Mouse (Mus musculus) limb, embryonic 14.5 days (tissue): ENCODE results near the gene Slc18a3. TPM values are rescaled to one million over a fixed set of nuclear protein-coding genes. Genes with fewer than 3 reads are reported as not detected.

Source experiments
- ATAC-seq: fragments of 200-750 bp; cut with Nextera tagmentation; 2 replicates; pipeline ENCODE4 v1.8.0; 2017; ENCODE audit warnings: low read depth, moderate number of reproducible peaks, moderate TSS enrichment; ENCODE audit not compliant: low FRiP score
- DNase-seq: peaks from one replicate; pipeline ENCODE4 v3.0.0-alpha.2; 2015; ENCODE audit warnings: low spot score
- H3K27ac ChIP-seq: fragments of 300-500 bp; sonication (generic); replicated peaks from 2 replicates; pipeline ENCODE4 v1.5.1; 2014; ENCODE audit warnings: low read depth, mild to moderate bottlenecking, low read length, moderate library complexity, mixed read lengths
- H3K27me3 ChIP-seq: fragments of 300-500 bp; sonication (generic); 2 replicates; pipeline ENCODE4 v1.6.1; 2014; ENCODE audit warnings: low read length, mixed read lengths; ENCODE audit not compliant: control insufficient read depth, insufficient read depth
- H3K36me3 ChIP-seq: fragments of 300-500 bp; sonication (generic); 2 replicates; pipeline ENCODE4 v1.6.1; 2014; ENCODE audit warnings: mild to moderate bottlenecking, low read length, moderate library complexity, mixed read lengths; ENCODE audit not compliant: control insufficient read depth, insufficient read depth
- H3K4me1 ChIP-seq: fragments of 300-500 bp; sonication (generic); 2 replicates; pipeline ENCODE4 v1.6.1; 2014; ENCODE audit warnings: antibody characterized with exemption, low read length, mixed read lengths; ENCODE audit not compliant: control insufficient read depth, insufficient read depth
- H3K4me2 ChIP-seq: fragments of 300-500 bp; sonication (generic); replicated peaks from 2 replicates; pipeline ENCODE4 v1.6.1; 2014; ENCODE audit warnings: low read depth, mild to moderate bottlenecking, low read length, moderate library complexity; ENCODE audit not compliant: severe bottlenecking
- H3K4me3 ChIP-seq: fragments of 300-500 bp; sonication (generic); replicated peaks from 2 replicates; pipeline ENCODE4 v1.5.1; 2014; ENCODE audit warnings: low read length
- H3K9ac ChIP-seq: fragments of 300-500 bp; sonication (generic); 2 replicates; pipeline ENCODE4 v1.6.1; 2014; ENCODE audit warnings: mild to moderate bottlenecking, low read depth, low read length, moderate library complexity; ENCODE audit not compliant: severe bottlenecking
- H3K9me3 ChIP-seq: fragments of 300-500 bp; sonication (generic); 2 replicates; pipeline ENCODE4 v1.6.1; 2016; ENCODE audit warnings: low read length; ENCODE audit not compliant: control insufficient read depth
- POLR2A ChIP-seq: fragments of 200-500 bp; IDR thresholded peaks from 2 replicates; pipeline ENCODE4 v1.8.0; 2012; ENCODE audit warnings: inconsistent platforms, mild to moderate bottlenecking, moderate library complexity, borderline replicate concordance; ENCODE audit not compliant: insufficient read depth, insufficient read length; ENCODE audit errors: extremely low read depth
- WGBS: fragments of 180-500 bp; shearing (Covaris S2); extraction: QIAGEN DNeasy Blood & Tissue Kit; methylation state at CpG from one replicate; pipeline ENCODE4 v1.1.7; 2014; 5-methylcytosine and 5-hydroxymethylcytosine counted together
- polyA plus RNA-seq, 2 experiments: library from polyadenylated mRNA; depleted of rRNA in 1 of 2; stranded (reverse) in 1 of 2; unstranded in 1 of 2; fragments of >200 nt; fragmentation: Nextera tagmentation in 1 of 2; extraction: Ambion mirVana in 1 of 2; gene quantifications; 2 replicates each; pipeline versions ENCODE4 v1.2.1 to v1.2.3; 2012 to 2014

The Slc18a3 gene
- polyA plus RNA-seq, 2 experiments, result 0.14 TPM; not detected in 1

DNA sequence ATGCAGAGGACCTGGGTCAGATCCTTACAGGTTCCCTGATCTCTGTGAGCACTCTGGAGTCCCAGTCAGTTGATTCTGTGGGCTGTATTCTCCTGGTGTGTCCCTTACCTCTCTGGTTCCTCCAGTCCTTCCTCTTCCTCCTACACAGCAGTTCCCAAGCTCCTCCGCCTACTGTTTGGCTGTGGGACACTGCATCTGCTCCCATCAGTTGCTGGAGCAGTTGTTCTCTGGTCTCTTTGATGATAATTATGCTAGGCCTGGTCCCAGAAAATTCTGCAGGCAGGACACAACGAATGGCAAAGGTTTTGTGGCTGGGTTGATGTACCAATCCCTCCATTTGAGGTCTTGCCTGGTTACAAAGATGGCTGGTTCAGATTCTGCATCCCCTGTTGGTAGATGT, 36.7 kb upstream of the Slc18a3 start:
- H3K27ac ChIP-seq, result no peak overlapping the region
- H3K4me1 ChIP-seq, result no peaks in the 10 kb centered on the region
- no peak overlapping the region for H3K4me2 ChIP-seq
- no peaks in the 10 kb centered on the region for H3K9me3 ChIP-seq
- H3K4me3 ChIP-seq, result no peak overlapping the region
- no peaks in the 10 kb centered on the region for H3K27me3 ChIP-seq
- no peak overlapping the region for H3K9ac ChIP-seq
- DNase-seq (no peak), ATAC-seq (no peak)
- WGBS, result 78% methylated on average over 2 of the region's 2 CpGs
- no peaks in the 10 kb centered on the region for H3K36me3 ChIP-seq
- no peak for TF ChIP-seq POLR2A

GRCm38 (mm10) chr14:32496115-32496850, 31.6 kb upstream of the Slc18a3 start:
- WGBS, result 57% methylated on average over 8 of the region's 8 CpGs

DNA sequence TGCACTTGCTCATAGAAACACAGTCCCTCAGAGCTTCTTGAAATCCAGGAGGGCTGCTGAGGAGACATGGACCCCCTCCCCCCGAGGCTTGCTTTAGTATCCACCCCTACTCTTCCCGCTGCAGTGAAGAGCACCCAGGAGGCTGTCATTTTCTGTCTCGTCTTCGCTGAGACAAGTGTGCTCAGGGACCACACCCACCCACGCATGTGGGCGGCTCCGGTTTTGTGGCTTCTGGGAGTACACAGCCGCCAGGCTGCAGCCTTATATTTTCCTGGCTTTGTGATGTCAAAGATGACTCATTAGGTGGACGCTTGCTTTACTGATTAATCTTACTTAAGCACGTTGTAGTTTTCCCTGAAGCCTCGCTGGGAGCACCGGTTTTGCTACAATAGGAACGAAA, 27.9 kb upstream of the Slc18a3 start:
- Histone ChIP-seq H3K4me2 (0 out of 2 replicates have a peak overlapping the region, but pooled peaks have one; percentile 7), H3K36me3 (no peaks in the 10 kb centered on the region), H3K9ac (no peak overlapping the region), H3K27me3 (peaks cover 4% of the 10 kb centered on the region; the same call in 1 of the 2 replicates), H3K9me3 (no peaks in the 10 kb centered on the region), H3K27ac (no peak overlapping the region), H3K4me3 (no peak overlapping the region), H3K4me1 (no peaks in the 10 kb centered on the region)
- TF ChIP-seq POLR2A, result no peak
- 19% methylated on average over 13 of the region's 13 CpGs for WGBS
- DNase-seq, result no peak
- ATAC-seq, result no peak

More at GRCm38 (mm10) chr14:32496115-32496850, 31.6 kb upstream of the Slc18a3 start:
- Histone ChIP-seq H3K4me1 (no peaks in the 10 kb centered on the region), H3K4me3 (no peak overlapping the region), H3K9ac (no peak overlapping the region), H3K4me2 (no peak overlapping the region), H3K36me3 (no peaks in the 10 kb centered on the region), H3K27me3 (peaks cover 4% of the 10 kb centered on the region; the same call in 1 of the 2 replicates), H3K9me3 (no peaks in the 10 kb centered on the region), H3K27ac (no peak overlapping the region)
- DNase-seq (no peak), ATAC-seq (no peak)
- no peak for TF ChIP-seq POLR2A

DNA sequence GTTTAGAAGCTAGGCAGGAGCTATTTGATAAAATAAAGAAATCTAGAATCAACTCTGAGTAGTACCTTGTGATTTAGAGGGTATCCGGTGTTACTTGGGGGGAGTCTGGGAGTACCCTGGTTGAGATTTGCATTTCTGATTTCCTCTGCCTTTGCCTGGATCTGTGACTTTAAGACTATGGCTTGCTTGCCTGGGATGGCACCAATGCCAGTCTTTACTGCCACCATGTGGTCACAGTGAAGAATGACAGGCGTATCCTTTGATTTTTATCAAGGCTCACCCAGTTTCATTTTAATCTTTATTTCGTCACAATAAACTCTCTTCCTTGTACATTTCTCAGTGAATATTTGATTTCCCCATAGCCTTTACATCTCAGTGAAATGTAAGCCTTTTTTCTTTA, 17.4 kb upstream of the Slc18a3 start:
- H3K36me3 ChIP-seq, result no peaks in the 10 kb centered on the region
- no peak for TF ChIP-seq POLR2A
- H3K27ac ChIP-seq, result no peak overlapping the region
- H3K4me1 ChIP-seq, result no peaks in the 10 kb centered on the region
- 5% methylated on average over 3 of the region's 3 CpGs for WGBS
- no peak for ATAC-seq
- no peaks in the 10 kb centered on the region for H3K9me3 ChIP-seq
- no peak overlapping the region for H3K9ac ChIP-seq
- no peaks in the 10 kb centered on the region for H3K27me3 ChIP-seq
- DNase-seq, result peak; percentile 44
- no peak overlapping the region for H3K4me2 ChIP-seq
- H3K4me3 ChIP-seq, result no peak overlapping the region

GRCm38 (mm10) chr14:32477581-32477980, 12.9 kb upstream of the Slc18a3 start:
- no peak overlapping the region for H3K4me2 ChIP-seq
- TF ChIP-seq POLR2A, result no peak
- H3K4me1 ChIP-seq, result no peaks in the 10 kb centered on the region
- no peaks in the 10 kb centered on the region for H3K36me3 ChIP-seq
- no peak overlapping the region for H3K27ac ChIP-seq
- H3K27me3 ChIP-seq, result no peaks in the 10 kb centered on the region
- H3K4me3 ChIP-seq, result no peak overlapping the region
- H3K9me3 ChIP-seq, result no peaks in the 10 kb centered on the region
- no peak overlapping the region for H3K9ac ChIP-seq
- no peak for DNase-seq
- WGBS, result 83% methylated on average over 1 of the region's 1 CpGs
- ATAC-seq, result no peak

GRCm38 (mm10) chr14:32476559-32476958, 11.9 kb upstream of the Slc18a3 start:
- Histone ChIP-seq H3K4me3 (no peak overlapping the region), H3K9me3 (no peaks in the 10 kb centered on the region), H3K4me1 (no peaks in the 10 kb centered on the region), H3K27ac (no peak overlapping the region), H3K36me3 (no peaks in the 10 kb centered on the region), H3K27me3 (no peaks in the 10 kb centered on the region), H3K9ac (no peak overlapping the region), H3K4me2 (no peak overlapping the region)
- DNase-seq, result no peak
- ATAC-seq, result no peak
- 77% methylated on average over 6 of the region's 6 CpGs for WGBS
- no peak for TF ChIP-seq POLR2A
